Mouse (Mus musculus): ENCODE results near the gene Gm49321. TPM values are rescaled to one million over a fixed set of nuclear protein-coding genes. Genes with fewer than 3 reads are reported as not detected.

Gene Gm49321
- polyA plus RNA-seq, 1 experiment, result 9.0 TPM

- no peak overlapping the region for H3K4me3 ChIP-seq (ENCODE audit: low read depth, low read length)
- H3K9me3 ChIP-seq (replicated peaks; ENCODE audit: control insufficient read depth, insufficient read depth, low read length, poor library complexity, severe bottlenecking), result no peaks in the 10 kb centered on the region
- no peak overlapping the region for H3K27ac ChIP-seq (ENCODE audit: insufficient read depth, low read length)
- TF ChIP-seq POLR2A (IDR thresholded peaks at IDR 0.05; ENCODE audit: insufficient read depth, low read length) (no peak), CTCF (IDR thresholded peaks at IDR 0.05; ENCODE audit: low read depth, low read length) (no peak), EP300 (IDR thresholded peaks at IDR 0.05; ENCODE audit: insufficient read depth, low read depth, low read length) (no peak)
- peaks cover 17% of the 10 kb centered on the region for H3K36me3 ChIP-seq (ENCODE audit: control insufficient read depth, insufficient read depth, low read length, poor library complexity, severe bottlenecking)
- no peaks in the 10 kb centered on the region for H3K4me1 ChIP-seq (ENCODE audit: control insufficient read depth, insufficient read depth, low read length)
- H3K9ac ChIP-seq (ENCODE audit: low read depth, poor library complexity, severe bottlenecking), result no peak overlapping the region
- H3K27me3 ChIP-seq (ENCODE audit: control insufficient read depth, insufficient read depth, low read length, poor library complexity, severe bottlenecking), result no peaks in the 10 kb centered on the region
Measured at GRCm38 (mm10) chr12:73986299-73986698, 48.8 kb downstream of the Gm49321 start.

GRCm38 (mm10) chr12:73988393-73989008 lies 51.0 kb downstream of the Gm49321 start:
- TF ChIP-seq CTCF (IDR thresholded peaks at IDR 0.05; ENCODE audit: low read depth, low read length) (no peak), EP300 (IDR thresholded peaks at IDR 0.05; ENCODE audit: insufficient read depth, low read depth, low read length) (no peak), POLR2A (IDR thresholded peaks at IDR 0.05; ENCODE audit: insufficient read depth, low read length) (no peak)
- Histone ChIP-seq H3K4me1 (ENCODE audit: control insufficient read depth, insufficient read depth, low read length) (no peaks in the 10 kb centered on the region), H3K9me3 (replicated peaks; ENCODE audit: control insufficient read depth, insufficient read depth, low read length, poor library complexity, severe bottlenecking) (no peaks in the 10 kb centered on the region)

GRCm38 (mm10) chr12:73989594-73989993 lies 52.1 kb downstream of the Gm49321 start:
- H3K27ac ChIP-seq (ENCODE audit: insufficient read depth, low read length), result no peak overlapping the region
- no peak overlapping the region for H3K9ac ChIP-seq (ENCODE audit: low read depth, poor library complexity, severe bottlenecking)
- no peaks in the 10 kb centered on the region for H3K27me3 ChIP-seq (ENCODE audit: control insufficient read depth, insufficient read depth, low read length, poor library complexity, severe bottlenecking)
- no peaks in the 10 kb centered on the region for H3K9me3 ChIP-seq (replicated peaks; ENCODE audit: control insufficient read depth, insufficient read depth, low read length, poor library complexity, severe bottlenecking)
- no peaks in the 10 kb centered on the region for H3K4me1 ChIP-seq (ENCODE audit: control insufficient read depth, insufficient read depth, low read length)
- peaks cover 6% of the 10 kb centered on the region for H3K36me3 ChIP-seq (ENCODE audit: control insufficient read depth, insufficient read depth, low read length, poor library complexity, severe bottlenecking)
- TF ChIP-seq EP300 (IDR thresholded peaks at IDR 0.05; ENCODE audit: insufficient read depth, low read depth, low read length) (no peak), CTCF (IDR thresholded peaks at IDR 0.05; ENCODE audit: low read depth, low read length) (peak; percentile 69)
- H3K4me3 ChIP-seq (ENCODE audit: low read depth, low read length), result no peak overlapping the region

More at GRCm38 (mm10) chr12:73988393-73989008, 51.0 kb downstream of the Gm49321 start:
- H3K27ac ChIP-seq (ENCODE audit: insufficient read depth, low read length), result no peak overlapping the region
- H3K4me3 ChIP-seq (ENCODE audit: low read depth, low read length), result no peak overlapping the region
- no peaks in the 10 kb centered on the region for H3K27me3 ChIP-seq (ENCODE audit: control insufficient read depth, insufficient read depth, low read length, poor library complexity, severe bottlenecking)
- H3K9ac ChIP-seq (ENCODE audit: low read depth, poor library complexity, severe bottlenecking), result no peak overlapping the region
- H3K36me3 ChIP-seq (ENCODE audit: control insufficient read depth, insufficient read depth, low read length, poor library complexity, severe bottlenecking), result peaks cover 8% of the 10 kb centered on the region

- H3K27me3 ChIP-seq (ENCODE audit: control insufficient read depth, insufficient read depth, low read length, poor library complexity, severe bottlenecking), result peaks cover 4% of the 10 kb centered on the region
Measured at GRCm38 (mm10) chr12:73996906-73997296, 59.4 kb downstream of the Gm49321 start.

GRCm38 (mm10) chr12:73997297-73998127 lies 60.1 kb downstream of the Gm49321 start, which contains the start of gene Syt16:
Gene Syt16 (plus strand): TSS chr12:73997661.
- H3K27me3 ChIP-seq (ENCODE audit: control insufficient read depth, insufficient read depth, low read length, poor library complexity, severe bottlenecking), result peaks cover 4% of the 10 kb centered on the region
- peak within 1 kb of the TSS; percentile 68 for H3K4me3 ChIP-seq (ENCODE audit: low read depth, low read length)
- H3K9me3 ChIP-seq (replicated peaks; ENCODE audit: control insufficient read depth, insufficient read depth, low read length, poor library complexity, severe bottlenecking), result no peaks in the 10 kb centered on the region
- H3K27ac ChIP-seq (ENCODE audit: insufficient read depth, low read length), result no peak within 1 kb of the TSS
- no peaks in the 10 kb centered on the region for H3K4me1 ChIP-seq (ENCODE audit: control insufficient read depth, insufficient read depth, low read length)
- TF ChIP-seq CTCF (IDR thresholded peaks at IDR 0.05; ENCODE audit: low read depth, low read length), result no peak
- H3K9ac ChIP-seq (ENCODE audit: low read depth, poor library complexity, severe bottlenecking), result peak within 1 kb of the TSS; percentile 35
- no peaks in the 10 kb centered on the region for H3K36me3 ChIP-seq (ENCODE audit: control insufficient read depth, insufficient read depth, low read length, poor library complexity, severe bottlenecking)

More at GRCm38 (mm10) chr12:73996906-73997296, 59.4 kb downstream of the Gm49321 start:
- Histone ChIP-seq H3K27ac (ENCODE audit: insufficient read depth, low read length) (no peak overlapping the region), H3K9me3 (replicated peaks; ENCODE audit: control insufficient read depth, insufficient read depth, low read length, poor library complexity, severe bottlenecking) (no peaks in the 10 kb centered on the region), H3K4me1 (ENCODE audit: control insufficient read depth, insufficient read depth, low read length) (no peaks in the 10 kb centered on the region), H3K36me3 (ENCODE audit: control insufficient read depth, insufficient read depth, low read length, poor library complexity, severe bottlenecking) (no peaks in the 10 kb centered on the region), H3K9ac (ENCODE audit: low read depth, poor library complexity, severe bottlenecking) (no peak overlapping the region), H3K4me3 (ENCODE audit: low read depth, low read length) (no peak overlapping the region)
- TF ChIP-seq POLR2A (IDR thresholded peaks at IDR 0.05; ENCODE audit: insufficient read depth, low read length) (no peak), CTCF (IDR thresholded peaks at IDR 0.05; ENCODE audit: low read depth, low read length) (no peak), EP300 (IDR thresholded peaks at IDR 0.05; ENCODE audit: insufficient read depth, low read depth, low read length) (no peak)

GRCm38 (mm10) chr12:73998128-73998456 lies 60.6 kb downstream of the Gm49321 start:
- Histone ChIP-seq H3K9ac (ENCODE audit: low read depth, poor library complexity, severe bottlenecking) (peak overlapping the region; percentile 35), H3K27ac (ENCODE audit: insufficient read depth, low read length) (no peak overlapping the region), H3K4me1 (ENCODE audit: control insufficient read depth, insufficient read depth, low read length) (no peaks in the 10 kb centered on the region), H3K27me3 (ENCODE audit: control insufficient read depth, insufficient read depth, low read length, poor library complexity, severe bottlenecking) (peaks cover 4% of the 10 kb centered on the region), H3K36me3 (ENCODE audit: control insufficient read depth, insufficient read depth, low read length, poor library complexity, severe bottlenecking) (no peaks in the 10 kb centered on the region), H3K9me3 (replicated peaks; ENCODE audit: control insufficient read depth, insufficient read depth, low read length, poor library complexity, severe bottlenecking) (no peaks in the 10 kb centered on the region), H3K4me3 (ENCODE audit: low read depth, low read length) (peak overlapping the region; percentile 68)
- TF ChIP-seq CTCF (IDR thresholded peaks at IDR 0.05; ENCODE audit: low read depth, low read length) (no peak), EP300 (IDR thresholded peaks at IDR 0.05; ENCODE audit: insufficient read depth, low read depth, low read length) (no peak), POLR2A (IDR thresholded peaks at IDR 0.05; ENCODE audit: insufficient read depth, low read length) (no peak)

Data from ES-Bruce4 (cell line).